Mouse (Mus musculus) gastrocnemius, postnatal 10 days (tissue): Measurements from ENCODE around the gene Bdh2. TPM values are rescaled to one million over a fixed set of nuclear protein-coding genes. Genes with fewer than 3 reads are reported as not detected.

ENCODE experiments used
- DNase-seq: peaks from one replicate; pipeline ENCODE4 v3.0.0; 2021; ENCODE audit warnings: mixed read lengths
- total RNA-seq, 2 experiments: library from RNA; stranded (reverse); gene quantifications; 2 replicates each; pipeline ENCODE4 v1.2.3; 2021

Bdh2 gene
- total RNA-seq, 2 experiments from 2014 or later = 4.4 to 5.6 TPM

- no peak for DNase-seq
Measured at GRCm38 (mm10) chr3:135298560-135298959, 17.5 kb downstream of the Bdh2 start.

DNA sequence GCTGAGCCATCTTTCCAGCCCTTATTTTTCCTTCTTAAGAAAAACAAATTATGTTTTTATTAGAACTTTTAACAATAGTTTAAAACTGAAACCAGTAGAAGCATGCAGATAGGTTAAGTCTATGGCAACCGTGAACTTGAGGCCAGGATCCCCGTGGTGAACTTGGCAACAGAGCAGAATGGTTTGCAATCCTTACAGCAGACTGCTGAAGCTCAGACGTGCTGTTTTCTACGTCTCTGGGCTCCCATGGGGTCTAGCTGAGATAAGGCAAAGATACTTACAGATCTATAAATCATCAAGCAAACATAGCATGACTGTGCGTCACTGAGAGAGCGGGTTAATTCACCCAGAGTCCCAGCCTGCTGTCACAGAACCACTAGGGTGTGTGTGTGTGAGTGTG lies 19.1 kb downstream of the Bdh2 start:
- no peak for DNase-seq

DNA sequence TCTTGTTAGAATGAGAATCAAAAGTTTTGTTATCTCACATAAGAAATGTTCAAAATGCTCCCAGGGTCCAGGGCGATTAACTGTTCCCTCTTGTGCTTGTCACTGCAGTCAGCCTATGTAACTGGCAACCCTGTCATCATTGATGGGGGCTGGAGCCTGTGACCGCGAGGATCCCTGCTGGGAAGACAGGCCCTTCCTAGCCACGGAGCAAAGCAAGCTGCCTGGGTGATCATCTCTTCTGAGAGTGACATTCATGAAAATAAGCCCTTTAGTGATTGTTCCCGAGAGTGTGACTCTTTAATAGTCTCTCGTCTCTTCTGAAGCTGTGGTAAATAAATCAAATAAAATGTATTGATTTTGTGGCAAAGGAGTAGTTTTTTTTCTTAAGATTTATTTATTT lies 23.0 kb downstream of the Bdh2 start:
- DNase-seq = no peak

GRCm38 (mm10) chr3:135304566-135304965 lies 23.5 kb downstream of the Bdh2 start:
- no peak for DNase-seq

DNA sequence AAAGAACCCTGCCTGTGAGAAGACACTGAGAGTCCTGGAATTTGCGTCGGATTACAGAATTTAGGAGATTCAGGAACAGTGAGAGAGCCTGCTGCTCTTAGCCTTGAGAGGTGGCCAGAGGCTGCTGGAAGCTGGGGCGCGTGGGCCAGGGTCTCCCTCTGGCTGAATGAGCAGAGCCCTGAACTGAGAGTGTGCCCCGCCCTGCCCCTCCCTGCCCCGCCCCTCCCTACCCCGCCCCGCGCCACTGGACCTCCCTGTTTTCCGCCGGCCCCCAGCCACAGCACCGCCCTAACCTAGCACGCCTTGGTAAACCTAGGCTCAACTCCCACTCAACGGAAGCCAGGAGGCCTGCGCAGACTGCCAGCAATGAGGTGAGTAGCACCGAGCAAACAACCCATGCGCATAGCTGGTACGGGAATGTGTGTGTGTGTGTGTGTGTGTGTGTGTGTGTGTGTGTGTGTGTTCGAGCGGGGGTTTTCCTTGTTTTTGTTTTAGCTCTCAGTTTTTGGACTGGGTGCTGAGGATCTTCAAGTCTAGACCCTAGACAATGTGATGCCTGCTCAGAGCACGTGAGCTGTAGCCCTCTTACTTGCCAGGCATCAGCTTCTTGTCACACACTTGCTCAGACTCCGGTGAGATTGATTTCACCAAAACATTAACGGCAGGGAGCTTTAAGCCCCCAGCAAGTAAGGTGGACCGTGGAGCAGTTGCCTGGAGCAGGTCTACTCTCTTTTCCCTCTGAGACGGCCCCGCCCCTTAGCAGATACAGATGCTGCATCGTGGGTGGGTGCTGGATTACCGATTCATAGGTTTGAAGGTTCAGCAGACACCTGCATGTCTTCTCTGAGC lies 26.6 kb downstream of the Bdh2 start, which contains the start of gene Slc9b2:
Slc9b2 (plus strand) TSS at position 290 of the 849 bp plus-strand sequence.
- peak; percentile 18 for DNase-seq

- no peak for DNase-seq
Measured at GRCm38 (mm10) chr3:135312916-135313491, 32.0 kb downstream of the Bdh2 start.

DNA sequence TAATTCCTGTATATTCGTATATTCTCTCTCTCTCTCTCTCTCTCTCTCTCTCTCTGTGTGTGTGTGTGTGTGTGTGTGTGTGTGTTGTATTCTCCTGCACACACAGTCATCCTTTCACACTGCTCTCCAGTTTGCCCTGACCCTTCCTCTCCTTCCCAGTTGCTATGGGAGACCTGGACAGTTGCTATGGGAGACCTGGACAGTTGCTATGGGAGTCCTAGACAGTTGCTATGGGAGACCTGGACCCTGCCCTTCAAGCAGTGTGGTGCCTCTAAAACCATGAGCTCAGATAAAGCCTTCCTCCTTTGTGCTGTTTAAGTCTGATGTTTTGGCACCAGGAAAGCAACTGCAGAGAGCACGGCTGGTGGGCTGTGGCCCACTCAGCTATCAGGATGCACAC lies 32.7 kb downstream of the Bdh2 start:
- DNase-seq = no peak

- no peak for DNase-seq
Measured at GRCm38 (mm10) chr3:135314811-135315210, 33.8 kb downstream of the Bdh2 start.

GRCm38 (mm10) chr3:135315720-135316425 lies 34.9 kb downstream of the Bdh2 start:
- no peak for DNase-seq

DNA sequence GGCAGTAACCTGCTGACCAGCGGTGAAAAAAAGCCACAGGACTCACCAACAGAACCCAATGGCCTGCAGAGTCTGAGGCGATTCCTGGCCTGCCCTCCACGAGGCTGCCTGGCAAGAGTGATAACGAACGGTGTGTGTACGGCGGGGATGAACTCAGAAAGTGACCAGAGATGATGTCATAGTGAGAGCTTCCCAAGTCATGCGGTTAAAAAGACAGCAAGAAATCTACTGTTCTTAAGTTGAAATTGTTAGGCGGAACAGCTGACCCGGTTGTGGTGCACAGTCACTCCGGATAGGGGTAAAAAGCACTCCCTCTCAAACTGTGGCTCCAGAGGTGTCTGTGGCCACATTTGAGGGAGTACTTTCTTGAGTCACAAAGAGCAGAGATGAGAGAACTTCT lies 37.3 kb downstream of the Bdh2 start:
- DNase-seq = no peak

DNA sequence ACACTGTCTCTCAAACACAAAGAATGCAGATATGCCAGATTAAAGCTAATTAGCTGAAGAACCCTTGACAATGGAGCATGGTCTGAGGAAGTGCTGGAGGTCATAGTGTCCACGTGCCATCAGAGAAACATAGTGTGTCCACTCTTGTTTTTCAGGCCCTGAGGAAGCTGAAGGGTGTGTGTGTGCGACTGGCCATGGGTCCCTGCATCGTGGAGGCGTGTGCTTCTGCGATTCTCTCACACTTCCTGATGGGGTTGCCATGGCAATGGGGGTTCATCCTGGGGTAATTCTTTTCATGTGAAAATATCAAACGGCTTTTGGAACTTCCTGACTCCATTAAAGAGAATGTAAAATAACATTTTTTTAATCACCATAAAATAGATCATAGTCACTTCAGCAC lies 43.3 kb downstream of the Bdh2 start:
- no peak for DNase-seq

- DNase-seq = no peak
Measured at GRCm38 (mm10) chr3:135327176-135327575, 46.2 kb downstream of the Bdh2 start.

DNA sequence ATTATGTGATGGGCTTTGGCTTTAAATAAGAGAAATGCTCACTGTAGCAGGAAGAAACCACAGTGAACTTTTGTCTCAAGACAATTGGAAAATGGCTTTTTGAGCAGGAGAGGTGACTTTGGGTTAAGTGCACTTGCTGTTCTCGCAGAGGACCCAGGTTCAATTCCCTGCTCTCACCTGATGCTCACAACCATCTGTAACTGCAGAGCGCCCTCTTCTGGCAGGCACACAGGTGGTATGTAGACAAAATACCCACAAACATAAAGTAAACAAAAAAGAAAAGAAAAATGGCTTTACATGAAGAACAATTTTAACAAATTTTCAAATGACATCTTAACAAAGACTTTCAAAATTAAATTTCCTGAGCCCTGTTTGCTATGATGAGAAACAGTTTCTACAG lies 46.6 kb downstream of the Bdh2 start:
- no peak for DNase-seq

GRCm38 (mm10) chr3:135328560-135328959 lies 47.5 kb downstream of the Bdh2 start:
- peak; percentile 57 for DNase-seq

- no peak for DNase-seq
Measured at GRCm38 (mm10) chr3:135332691-135333090, 51.7 kb downstream of the Bdh2 start.

DNA sequence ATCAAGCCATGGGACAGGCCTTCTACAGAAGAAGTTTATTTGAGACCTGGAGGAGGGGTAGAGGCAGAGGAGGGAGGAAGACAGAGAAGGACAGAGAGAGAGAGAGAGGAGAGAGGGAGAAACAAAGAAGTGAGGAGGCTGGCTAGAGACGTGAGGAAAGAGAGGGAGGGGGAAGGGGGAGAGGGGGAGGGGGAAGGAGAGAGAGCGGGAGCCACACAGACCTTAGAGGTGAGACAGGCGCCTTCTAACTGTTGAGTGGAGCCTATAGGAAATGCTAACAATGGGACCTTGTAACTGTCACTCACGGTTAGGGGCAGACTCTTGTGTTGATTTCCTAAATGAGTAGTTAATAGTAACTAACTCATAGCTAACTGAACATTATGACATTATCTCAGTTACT lies 52.7 kb downstream of the Bdh2 start:
- DNase-seq = no peak

DNA sequence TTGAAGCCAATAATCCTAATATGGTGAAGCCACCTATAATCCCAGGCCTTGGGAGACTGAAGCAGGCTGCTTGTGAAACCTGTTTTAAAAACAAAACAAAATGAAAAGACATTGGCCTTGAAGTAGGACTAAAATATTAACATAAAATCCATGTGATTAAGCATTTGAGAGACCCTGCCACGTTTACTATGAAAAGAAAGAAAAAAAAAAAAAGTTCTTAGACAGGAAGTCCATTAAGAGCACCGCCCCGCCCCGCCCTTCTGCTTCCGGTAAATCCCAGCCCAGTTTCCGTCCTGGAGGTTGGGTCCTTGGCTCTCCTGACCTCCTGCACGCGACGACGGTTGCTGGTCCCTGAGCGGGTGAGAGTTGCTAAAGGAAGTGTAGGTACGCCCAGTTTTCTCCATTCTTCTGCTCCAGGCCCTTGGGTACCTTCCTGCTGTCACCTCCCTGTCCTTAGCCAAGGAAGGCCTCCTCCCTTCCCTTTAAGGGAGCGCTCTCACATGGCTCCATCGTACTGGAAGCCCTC lies 66.8 kb downstream of the Bdh2 start, which contains the start of gene Slc9b1:
Slc9b1 (plus strand) TSS at position 291 of the 526 bp plus-strand sequence.
- DNase-seq = no peak

GRCm38 (mm10) chr3:135349022-135349421 lies 68.0 kb downstream of the Bdh2 start:
- no peak for DNase-seq

DNA sequence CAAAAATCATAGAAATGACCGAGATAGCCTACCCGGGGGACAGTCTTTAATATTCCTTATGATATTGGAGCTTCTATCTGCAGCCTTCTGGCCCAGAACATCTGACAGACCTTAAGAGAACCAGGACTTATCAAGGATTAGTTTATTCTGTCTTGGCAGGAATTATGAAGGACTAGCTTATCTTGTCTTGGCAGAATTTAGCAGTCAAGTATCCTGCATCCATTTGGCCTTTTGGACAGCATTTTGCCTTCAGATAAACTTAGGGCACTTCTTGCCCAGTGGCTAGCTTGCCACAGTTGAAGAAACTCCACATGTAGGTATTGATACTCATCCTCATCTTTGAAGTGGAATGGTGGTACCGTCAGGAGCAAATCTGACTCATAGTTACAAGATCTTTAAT lies 70.8 kb downstream of the Bdh2 start:
- no peak for DNase-seq
